Mouse (Mus musculus): ENCODE measurements around the gene Sry. TPM values are rescaled to one million over a fixed set of nuclear protein-coding genes. Genes with fewer than 3 reads are reported as not detected.

Sry gene
- total RNA-seq (2015; ENCODE audit: low replicate concordance), result not detected in 2 replicates
- not detected in 2 replicates for total RNA-seq (2017; ENCODE audit: low replicate concordance)

- ATAC-seq (replicated peaks; ENCODE audit: low FRiP score, poor library complexity, severe bottlenecking), result no peak
These were observed at the start of gene Sry for GRCm38 (mm10) chrY:2663558-2663957. Gene Sry, minus strand, starts transcription at chrY:2663658.

Other genes starting within 250 kb of the Sry start
- gene H2al2c, start 64.6 kb downstream of the Sry start, total RNA-seq (2015; ENCODE audit: low replicate concordance), result not detected in 2 replicates
- gene H2al2c, start 64.6 kb downstream of the Sry start, total RNA-seq (2017; ENCODE audit: low replicate concordance), result not detected in 2 replicates
- not detected in 2 replicates for gene H2al2b, start 57.0 kb upstream of the Sry start, total RNA-seq (2015; ENCODE audit: low replicate concordance)
- not detected in 2 replicates for gene H2al2b, start 57.0 kb upstream of the Sry start, total RNA-seq (2017; ENCODE audit: low replicate concordance)
- gene Gm4064, start 132.5 kb upstream of the Sry start, total RNA-seq (2015; ENCODE audit: low replicate concordance), result not detected in 2 replicates
- gene Gm4064, start 132.5 kb upstream of the Sry start, total RNA-seq (2017; ENCODE audit: low replicate concordance), result not detected in 2 replicates
- gene Rbmy, start 167.0 kb upstream of the Sry start, total RNA-seq (2015; ENCODE audit: low replicate concordance), result not detected in 2 replicates
- not detected in 2 replicates for gene Rbmy, start 167.0 kb upstream of the Sry start, total RNA-seq (2017; ENCODE audit: low replicate concordance)
- gene Gm10256, start 167.0 kb upstream of the Sry start, total RNA-seq (2015; ENCODE audit: low replicate concordance), result not detected in 2 replicates
- not detected in 2 replicates for gene Gm10256, start 167.0 kb upstream of the Sry start, total RNA-seq (2017; ENCODE audit: low replicate concordance)
- gene Gm10352, start 237.3 kb upstream of the Sry start, total RNA-seq (2015; ENCODE audit: low replicate concordance), result not detected in 2 replicates
- gene Gm10352, start 237.3 kb upstream of the Sry start, total RNA-seq (2017; ENCODE audit: low replicate concordance), result not detected in 2 replicates